Mouse (Mus musculus): ENCODE results near the gene Atp5g3. TPM values are rescaled to one million over a fixed set of nuclear protein-coding genes. Genes with fewer than 3 reads are reported as not detected.
"Not testable (repeated sequence)": the region's sequence is repeated elsewhere in the genome, so short reads cannot be mapped to it uniquely, and the experiment has no call there.

The Atp5g3 gene
- polyA plus RNA-seq, 1 experiment from 2014 or later, result 1,069 TPM

GRCm38 (mm10) chr2:73925539-73925938 is 14.4 kb upstream of the Atp5g3 start:
- ATAC-seq (ENCODE audit: borderline replicate concordance, extremely low read depth, low FRiP score, low TSS enrichment), result no peak
- 0 out of 2 replicates have a peak, but pooled peaks cover 5% of the 10 kb centered on the region for H3K4me1 ChIP-seq
- no peak overlapping the region for H3K27ac ChIP-seq
- H3K27me3 ChIP-seq, result no peaks in the 10 kb centered on the region; the same call in 1 of the 2 replicates
- no peak overlapping the region for H3K9ac ChIP-seq
- no peak overlapping the region for H3K4me3 ChIP-seq
- H3K36me3 ChIP-seq, result no peaks in the 10 kb centered on the region
- H3K9me3 ChIP-seq, result no peaks in the 10 kb centered on the region
- WGBS, result 68% methylated on average over 3 of the region's 3 CpGs
- no peak overlapping the region for H3K4me2 ChIP-seq

GRCm38 (mm10) chr2:73925089-73925488 is 14.0 kb upstream of the Atp5g3 start:
- Histone ChIP-seq H3K4me1 (0 out of 2 replicates have a peak, but pooled peaks cover 5% of the 10 kb centered on the region), H3K4me3 (no peak overlapping the region), H3K9ac (no peak overlapping the region), H3K9me3 (no peaks in the 10 kb centered on the region), H3K36me3 (no peaks in the 10 kb centered on the region), H3K27ac (no peak overlapping the region), H3K4me2 (no peak overlapping the region), H3K27me3 (no peaks in the 10 kb centered on the region; the same call in 1 of the 2 replicates)
- peak; percentile 67; the same call in 1 of the 2 replicates for ATAC-seq (ENCODE audit: borderline replicate concordance, extremely low read depth, low FRiP score, low TSS enrichment)
- WGBS, result 12% methylated on average over 5 of the region's 5 CpGs

- Histone ChIP-seq H3K4me3 (no peak overlapping the region), H3K36me3 (no peaks in the 10 kb centered on the region), H3K27me3 (no peaks in the 10 kb centered on the region; the same call in 1 of the 2 replicates), H3K27ac (no peak overlapping the region), H3K9ac (no peak overlapping the region), H3K4me2 (no peak overlapping the region), H3K4me1 (no peaks in the 10 kb centered on the region), H3K9me3 (no peaks in the 10 kb centered on the region)
- 63% methylated on average over 7 of the region's 7 CpGs for WGBS
- ATAC-seq (ENCODE audit: borderline replicate concordance, extremely low read depth, low FRiP score, low TSS enrichment), result no peak
Measured at GRCm38 (mm10) chr2:73919642-73920041, 8.5 kb upstream of the Atp5g3 start.

- Histone ChIP-seq H3K4me2 (no peak overlapping the region), H3K27ac (no peak overlapping the region), H3K9me3 (no peaks in the 10 kb centered on the region), H3K9ac (no peak overlapping the region), H3K4me3 (no peak overlapping the region), H3K36me3 (peaks cover 24% of the 10 kb centered on the region), H3K27me3 (no peaks in the 10 kb centered on the region), H3K4me1 (peaks cover 11% of the 10 kb centered on the region; the same call in 1 of the 2 replicates)
- ATAC-seq (ENCODE audit: borderline replicate concordance, extremely low read depth, low FRiP score, low TSS enrichment), result no peak
- 72% methylated on average over 3 of the region's 3 CpGs for whole genome bisulfite sequencing
Measured at GRCm38 (mm10) chr2:73912264-73912663, 1.1 kb upstream of the Atp5g3 start.

DNA sequence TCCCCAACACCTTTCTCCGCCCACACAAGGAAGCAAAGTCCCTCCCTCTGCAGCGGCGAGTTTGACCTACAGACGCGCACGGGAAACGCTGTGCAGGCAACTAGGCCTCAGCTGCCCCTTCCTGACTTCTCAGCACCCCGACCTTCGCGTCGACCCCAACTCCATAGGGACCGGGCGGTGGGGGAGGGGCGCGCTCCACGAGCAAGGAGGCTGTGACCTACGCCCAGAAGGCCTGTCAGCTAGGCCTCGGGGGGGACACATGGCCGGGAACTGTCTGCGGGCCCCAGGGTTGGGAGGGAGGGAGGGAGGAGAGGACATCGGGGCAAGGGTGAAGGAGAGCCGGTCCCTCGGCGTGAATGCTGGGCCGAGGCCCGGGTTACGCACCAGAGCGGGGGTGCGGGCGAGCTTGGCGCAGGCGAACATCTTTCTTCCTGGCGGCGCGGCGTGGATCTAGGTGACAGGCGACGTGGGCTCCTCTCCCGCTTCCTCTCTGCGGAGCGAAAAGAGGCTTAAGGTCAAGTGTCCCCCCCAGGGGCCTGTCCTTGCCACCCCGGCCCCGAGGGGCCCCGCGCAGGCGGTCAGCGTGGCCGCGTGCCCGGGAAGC is 453 bp downstream of the Atp5g3 start:
- peak overlapping the region; percentile 67 for H3K4me2 ChIP-seq
- no peaks in the 10 kb centered on the region for H3K9me3 ChIP-seq
- peak overlapping the region; percentile 92 for H3K27ac ChIP-seq
- peak overlapping the region; percentile 100 for H3K9ac ChIP-seq
- peak overlapping the region; percentile 100 for H3K4me3 ChIP-seq
- peaks cover 35% of the 10 kb centered on the region for H3K36me3 ChIP-seq
- H3K27me3 ChIP-seq, result no peaks in the 10 kb centered on the region
- peak; percentile 49 for ATAC-seq (ENCODE audit: borderline replicate concordance, extremely low read depth, low FRiP score, low TSS enrichment)
- H3K4me1 ChIP-seq, result peaks cover 11% of the 10 kb centered on the region; the same call in 1 of the 2 replicates
- WGBS, result under 1% methylated on average over 47 of the region's 50 CpGs

DNA sequence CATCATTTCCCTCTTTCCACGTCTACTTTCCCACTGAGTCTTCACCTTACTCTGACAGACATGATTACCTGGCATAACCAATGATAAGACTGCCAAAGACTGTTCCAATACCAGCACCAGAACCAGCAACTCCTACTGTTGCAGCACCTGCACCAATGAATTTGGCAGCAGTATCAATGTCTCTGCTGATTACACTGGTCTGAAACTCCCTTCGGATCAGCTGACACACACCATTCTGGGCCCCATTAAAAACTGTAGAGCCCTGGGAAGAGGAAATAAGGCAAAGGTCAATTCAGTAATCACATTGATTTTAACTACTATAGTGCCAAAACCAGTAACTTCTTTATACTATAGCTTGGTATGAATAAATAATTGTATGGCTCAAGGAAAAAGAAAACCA is 2.0 kb downstream of the Atp5g3 start:
- 83% methylated on average over 2 of the region's 2 CpGs for WGBS
- peaks cover 35% of the 10 kb centered on the region for H3K36me3 ChIP-seq
- no peak overlapping the region for H3K9ac ChIP-seq
- no peak overlapping the region for H3K4me3 ChIP-seq
- no peaks in the 10 kb centered on the region for H3K27me3 ChIP-seq
- H3K27ac ChIP-seq, result no peak overlapping the region
- H3K9me3 ChIP-seq, result no peaks in the 10 kb centered on the region
- peaks cover 11% of the 10 kb centered on the region; the same call in 1 of the 2 replicates for H3K4me1 ChIP-seq
- ATAC-seq (ENCODE audit: borderline replicate concordance, extremely low read depth, low FRiP score, low TSS enrichment), result no peak
- no peak overlapping the region for H3K4me2 ChIP-seq

DNA sequence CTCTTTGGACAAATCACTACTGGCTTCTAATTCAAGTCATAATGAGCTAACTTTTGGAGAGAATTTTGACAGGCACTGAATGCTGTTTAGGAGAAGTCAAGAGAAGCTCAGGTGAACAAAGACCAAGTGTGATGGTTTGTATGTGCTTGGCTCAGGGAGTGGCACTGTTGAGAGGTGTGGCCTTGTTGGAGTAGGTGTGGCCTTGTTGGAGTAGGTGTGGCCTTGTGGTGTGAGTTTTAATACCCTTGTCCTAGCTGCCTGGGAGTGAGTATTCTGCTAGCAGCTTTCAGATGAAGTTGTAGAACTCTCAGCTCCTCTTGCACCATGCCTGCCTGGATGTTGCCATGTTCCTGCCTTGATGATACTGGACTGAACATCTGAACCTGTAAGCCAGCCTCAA is 6.4 kb downstream of the Atp5g3 start:
- ATAC-seq (ENCODE audit: borderline replicate concordance, extremely low read depth, low FRiP score, low TSS enrichment); H3K9me3 ChIP-seq; H3K9ac ChIP-seq; H3K4me3 ChIP-seq; H3K27ac ChIP-seq; H3K27me3 ChIP-seq; H3K4me2 ChIP-seq; H3K4me1 ChIP-seq: not testable (repeated sequence)
- H3K36me3 ChIP-seq, result peaks cover 32% of the 10 kb centered on the region

DNA sequence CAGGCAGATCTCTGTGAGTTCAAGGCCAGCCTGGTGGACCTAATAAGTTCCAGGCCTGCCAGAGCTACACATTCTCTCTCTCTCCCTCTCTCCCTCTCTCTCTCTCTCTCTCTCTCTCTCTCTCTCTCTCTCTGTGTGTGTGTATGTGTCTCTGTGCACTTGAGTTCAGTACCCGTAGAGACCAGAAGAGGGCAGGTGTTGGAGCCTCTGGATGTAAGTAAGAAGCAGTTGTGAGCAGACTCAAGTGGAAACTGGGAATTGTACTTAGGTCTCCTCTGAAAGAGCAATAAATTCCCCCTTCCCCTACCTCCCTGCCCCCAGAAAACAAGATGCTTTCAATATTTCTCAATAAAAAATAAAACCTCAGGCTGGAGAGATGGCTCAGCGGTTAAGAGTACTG is 7.6 kb downstream of the Atp5g3 start:
- H3K4me3 ChIP-seq, result no peak overlapping the region
- H3K4me2 ChIP-seq, result no peak overlapping the region
- WGBS, result 90% methylated on average over 2 of the region's 2 CpGs
- H3K36me3 ChIP-seq, result peaks cover 24% of the 10 kb centered on the region
- no peaks in the 10 kb centered on the region for H3K27me3 ChIP-seq
- H3K27ac ChIP-seq, result no peak overlapping the region
- ATAC-seq (ENCODE audit: borderline replicate concordance, extremely low read depth, low FRiP score, low TSS enrichment), result no peak
- H3K9ac ChIP-seq, result no peak overlapping the region
- no peaks in the 10 kb centered on the region for H3K4me1 ChIP-seq
- H3K9me3 ChIP-seq, result no peaks in the 10 kb centered on the region

DNA sequence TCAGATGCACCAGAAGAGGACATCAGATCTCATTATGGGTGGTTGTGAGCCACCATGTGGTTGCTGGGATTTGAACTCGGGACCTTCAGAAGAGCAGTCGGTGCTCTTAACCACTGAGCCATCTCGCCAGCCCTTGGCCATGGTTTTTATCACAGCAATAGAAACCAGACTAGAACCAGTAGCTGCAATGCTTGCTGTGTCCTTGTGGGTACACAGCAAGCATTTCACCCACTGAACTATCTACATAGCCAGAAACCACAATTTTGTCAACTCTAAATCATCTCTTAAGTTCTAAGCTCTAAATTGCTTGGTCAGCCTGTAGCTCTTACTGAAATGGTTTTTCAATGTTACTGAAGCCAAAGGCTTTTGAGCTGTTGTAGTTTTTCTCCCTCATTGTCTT is 8.8 kb downstream of the Atp5g3 start:
- ATAC-seq (ENCODE audit: borderline replicate concordance, extremely low read depth, low FRiP score, low TSS enrichment); H3K4me2 ChIP-seq; H3K4me1 ChIP-seq; H3K27ac ChIP-seq; H3K27me3 ChIP-seq; H3K9me3 ChIP-seq; H3K9ac ChIP-seq; H3K4me3 ChIP-seq: not testable (repeated sequence)
- peaks cover 12% of the 10 kb centered on the region for H3K36me3 ChIP-seq
- WGBS, result 96% methylated on average over 3 of the region's 3 CpGs

DNA sequence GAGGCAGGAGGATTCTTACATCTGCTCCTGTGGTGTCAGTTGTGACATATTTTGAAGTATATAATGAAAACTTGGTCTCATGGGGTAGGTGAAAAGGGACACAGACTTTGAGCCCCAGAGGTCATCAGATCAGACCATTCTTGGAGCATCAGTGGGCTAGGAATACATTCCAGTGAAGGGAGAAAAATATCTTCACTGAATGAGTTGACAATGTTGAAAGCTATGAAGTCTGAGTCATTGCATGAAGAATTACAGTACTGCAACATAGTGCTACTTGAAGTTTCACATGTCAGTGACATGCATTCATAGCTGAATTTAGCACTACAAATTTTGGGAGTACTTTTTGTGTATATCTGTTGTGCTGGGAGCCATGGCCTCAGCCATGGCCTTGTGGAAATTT is 10.0 kb downstream of the Atp5g3 start:
- H3K4me1 ChIP-seq, result no peaks in the 10 kb centered on the region
- H3K36me3 ChIP-seq, result 0 out of 2 replicates have a peak, but pooled peaks cover 2% of the 10 kb centered on the region
- H3K27ac ChIP-seq, result no peak overlapping the region
- H3K9me3 ChIP-seq, result no peaks in the 10 kb centered on the region
- no peak overlapping the region for H3K9ac ChIP-seq
- H3K4me2 ChIP-seq, result no peak overlapping the region
- ATAC-seq (ENCODE audit: borderline replicate concordance, extremely low read depth, low FRiP score, low TSS enrichment), result no peak
- H3K4me3 ChIP-seq, result no peak overlapping the region
- no peaks in the 10 kb centered on the region for H3K27me3 ChIP-seq

- no peaks in the 10 kb centered on the region for H3K9me3 ChIP-seq
- no peak overlapping the region for H3K4me2 ChIP-seq
- no peaks in the 10 kb centered on the region for H3K27me3 ChIP-seq
- H3K9ac ChIP-seq, result no peak overlapping the region
- ATAC-seq (ENCODE audit: borderline replicate concordance, extremely low read depth, low FRiP score, low TSS enrichment), result no peak
- WGBS, result 60% methylated on average over 1 of the region's 1 CpGs
- H3K27ac ChIP-seq, result no peak overlapping the region
- H3K4me1 ChIP-seq, result no peaks in the 10 kb centered on the region
- no peak overlapping the region for H3K4me3 ChIP-seq
- H3K36me3 ChIP-seq, result no peaks in the 10 kb centered on the region
Measured at GRCm38 (mm10) chr2:73900364-73900763, 10.8 kb downstream of the Atp5g3 start.

- not testable (repeated sequence) for H3K4me1 ChIP-seq; H3K27me3 ChIP-seq; H3K9me3 ChIP-seq; H3K36me3 ChIP-seq; H3K27ac ChIP-seq; H3K4me2 ChIP-seq; H3K9ac ChIP-seq; H3K4me3 ChIP-seq; ATAC-seq (ENCODE audit: borderline replicate concordance, extremely low read depth, low FRiP score, low TSS enrichment)
- 66% methylated on average over 4 of the region's 4 CpGs for WGBS
Measured at GRCm38 (mm10) chr2:73896919-73897318, 14.2 kb downstream of the Atp5g3 start.

All from lung, embryonic 15.5 days (tissue).